10 mouse cellular contexts compared by ENCODE assay signal in the genomic region with DNA sequence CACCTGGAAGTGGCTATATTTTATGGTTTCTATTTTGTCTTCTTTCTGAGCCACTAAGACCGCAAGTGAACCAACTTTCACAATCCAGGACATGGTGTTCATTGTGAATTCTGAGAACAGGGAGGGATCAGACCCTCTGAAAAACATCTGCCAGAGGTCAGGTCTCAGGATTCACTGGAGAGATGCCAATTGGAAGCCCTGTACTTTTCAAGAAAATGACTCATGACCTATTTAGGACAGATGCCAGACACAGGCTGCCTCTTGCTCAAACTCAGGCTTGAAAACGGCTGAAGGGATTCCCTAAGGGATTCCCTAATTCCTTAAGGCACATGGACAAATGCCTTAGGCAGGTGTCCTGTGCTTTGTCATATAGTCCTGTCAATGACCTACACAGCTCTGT.
A peak's percentile ranks its signal among the peaks of the same experiment; 100 is the strongest.
DNase-seq lines count a peak whose midpoint lies in the region; ATAC-seq and TF ChIP-seq lines count a peak whose summit lies in the region.
"Had no signal": no experiment of that assay in that cellular context is flagged by ENCODE, and none has a peak within 500 bp of the region (broad histone marks: within the 10 kb centered on the region; RNA-seq: fewer than 3 reads in every experiment).

No protein-coding gene starts in this region.

- TF ChIP-seq EP300 in heart, adult 2 months (IDR thresholded peaks at IDR 0.05; ENCODE audit: insufficient read depth, low read depth, low read length), result peak; percentile 66; the same call in 1 of the 2 replicates

- peak overlapping the region; percentile 51 for H3K27ac ChIP-seq in heart, adult 2 months
- H3K27ac ChIP-seq in heart, embryonic 12.5 days (ENCODE audit: poor library complexity, severe bottlenecking), result no peak overlapping the region
- H3K27ac ChIP-seq in intestine, embryonic 15.5 days, result no peak overlapping the region
- H3K27ac ChIP-seq: embryonic facial prominence, embryonic 13.5 days; limb, embryonic 13.5 days had no signal

- no peaks in the 10 kb centered on the region for H3K9me3 ChIP-seq in heart, embryonic 12.5 days (replicated peaks)
- no peaks in the 10 kb centered on the region for H3K9me3 ChIP-seq in intestine, embryonic 15.5 days
- H3K9me3 ChIP-seq: embryonic facial prominence, embryonic 13.5 days; limb, embryonic 13.5 days had no signal

- DNase-seq in heart, adult 2 months, result peak; percentile 45 to 79
- peak; percentile 81 for DNase-seq in NIH3T3 (ENCODE audit: low read depth)
- peak; percentile 16 to 62 for DNase-seq in gastrocnemius, postnatal 36 days
- peak; percentile 72 for DNase-seq in lung, postnatal 10 days
- no peak for DNase-seq in frontal cortex, postnatal 25 days (ENCODE audit: low spot score in 2 of 2)

- intact Hi-C loops in heart, adult 2 months (cut with DNase I), result loop anchor here (1.0 to 5.0 kb wide), 3 partner anchors 21 to 114 kb away; a partner anchor contains a TSS
- intact Hi-C loops in gastrocnemius, postnatal 36 days (cut with DNase I), result no loop called here

- H3K4me1 ChIP-seq in heart, adult 2 months (ENCODE audit: control insufficient read depth, insufficient read depth, low read length), result peaks cover 7% of the 10 kb centered on the region
- no peaks in the 10 kb centered on the region for H3K4me1 ChIP-seq in heart, embryonic 12.5 days (replicated peaks)
- no peaks in the 10 kb centered on the region for H3K4me1 ChIP-seq in intestine, embryonic 15.5 days (replicated peaks)
- H3K4me1 ChIP-seq: embryonic facial prominence, embryonic 13.5 days; limb, embryonic 13.5 days had no signal

- ATAC-seq in heart, embryonic 12.5 days (ENCODE audit: insufficient number of reproducible peaks, low FRiP score), result no peak
- no peak for ATAC-seq in intestine, embryonic 15.5 days
- no peak for ATAC-seq in megakaryocyte, adult 5-6 weeks (ENCODE audit: poor library complexity, severe bottlenecking)

- 20% methylated on average over 2 of the region's 2 CpGs for WGBS in heart, adult 2 months
- 49% methylated on average over 2 of the region's 2 CpGs for WGBS in heart, embryonic 12.5 days
- WGBS in intestine, embryonic 15.5 days, result 51% methylated on average over 2 of the region's 2 CpGs

- no peak overlapping the region for H3K4me3 ChIP-seq in heart, adult 2 months
- no peak overlapping the region for H3K4me3 ChIP-seq in heart, embryonic 12.5 days
- H3K4me3 ChIP-seq in intestine, embryonic 15.5 days (replicated peaks), result no peak overlapping the region
- H3K4me3 ChIP-seq: embryonic facial prominence, embryonic 13.5 days; limb, embryonic 13.5 days had no signal

- no peak overlapping the region for H3K9ac ChIP-seq in heart, adult 2 months (ENCODE audit: low read depth, low read length)
- no peak overlapping the region for H3K9ac ChIP-seq in heart, embryonic 12.5 days
- H3K9ac ChIP-seq in intestine, embryonic 15.5 days, result no peak overlapping the region
- H3K9ac ChIP-seq: embryonic facial prominence, embryonic 13.5 days; limb, embryonic 13.5 days had no signal

- no peak overlapping the region for H3K4me2 ChIP-seq in heart, embryonic 12.5 days
- no peak overlapping the region for H3K4me2 ChIP-seq in intestine, embryonic 15.5 days (replicated peaks)
- H3K4me2 ChIP-seq: embryonic facial prominence, embryonic 13.5 days; limb, embryonic 13.5 days had no signal

- TF ChIP-seq CTCF in heart, adult 2 months (IDR thresholded peaks at IDR 0.05), result no peak

- no peak for TF ChIP-seq POLR2A in heart, adult 2 months (IDR thresholded peaks at IDR 0.05; ENCODE audit: insufficient read depth, low read depth, low read length)

- H3K36me3 ChIP-seq in heart, adult 2 months (ENCODE audit: control insufficient read depth, insufficient read depth, low read length), result no peaks in the 10 kb centered on the region
- no peaks in the 10 kb centered on the region for H3K36me3 ChIP-seq in heart, embryonic 12.5 days
- no peaks in the 10 kb centered on the region for H3K36me3 ChIP-seq in intestine, embryonic 15.5 days
- H3K36me3 ChIP-seq: embryonic facial prominence, embryonic 13.5 days; limb, embryonic 13.5 days had no signal

- no peaks in the 10 kb centered on the region for H3K27me3 ChIP-seq in heart, adult 2 months (ENCODE audit: control insufficient read depth, insufficient read depth, low read length)
- no peaks in the 10 kb centered on the region for H3K27me3 ChIP-seq in heart, embryonic 12.5 days (replicated peaks)
- H3K27me3 ChIP-seq in intestine, embryonic 15.5 days (replicated peaks), result no peaks in the 10 kb centered on the region
- H3K27me3 ChIP-seq: embryonic facial prominence, embryonic 13.5 days; limb, embryonic 13.5 days had no signal

- no peaks in the 10 kb centered on the region for H3K79me2 ChIP-seq in heart, adult 2 months (replicated peaks; ENCODE audit: control insufficient read depth, insufficient read depth, low read length)

Comparison
In these comparisons a context has a peak if more than half of its experiments do, and no peak if none do; other contexts are left out.
1. DNase-seq: peak in heart, adult 2 months (2 of 2), NIH3T3 (single experiment), gastrocnemius, postnatal 36 days (2 of 2) and lung, postnatal 10 days (single experiment); none in frontal cortex, postnatal 25 days (0 of 2).